Comparison of ENCODE assay signal across 8 mouse cellular contexts in genomic region chr1:59764407-59764971, GRCm38 (mm10). TPM values are rescaled to one million over a fixed set of nuclear protein-coding genes. Genes with fewer than 3 reads are reported as not detected.
DNase-seq lines count a peak whose midpoint lies in the region; ATAC-seq and TF ChIP-seq lines count a peak whose summit lies in the region.

No protein-coding gene starts in this region.

- ATAC-seq in heart, embryonic 11.5 days (replicated peaks; ENCODE audit: insufficient number of reproducible peaks, low FRiP score, low TSS enrichment): no peak
- no peak for ATAC-seq in kidney, postnatal 0 days (replicated peaks; ENCODE audit: low FRiP score, low read depth)
- no peak for ATAC-seq in liver, embryonic 12.5 days
- ATAC-seq in stomach, embryonic 16.5 days (ENCODE audit: insufficient read depth, low FRiP score): peak; percentile 30; the same call in 1 of the 2 replicates

- peak; percentile 75 for DNase-seq in 3T3-L1 (ENCODE audit: low read depth, low spot score)
- peak; percentile 56 to 66 for DNase-seq in adrenal gland, postnatal 36 days
- DNase-seq in kidney, postnatal 0 days (ENCODE audit: low spot score): peak; percentile 67
- DNase-seq in naive thymus-derived CD4-positive, alpha-beta T cell, adult 2 months (ENCODE audit: low read depth): peak; percentile 52

- peak overlapping the region; percentile 58 for H3K27ac ChIP-seq in embryonic fibroblast, embryonic 13.5 days (ENCODE audit: insufficient read depth, low read length)
- H3K27ac ChIP-seq in heart, embryonic 11.5 days (ENCODE audit: low read depth, low read length): peak overlapping the region; percentile 91
- peak overlapping the region; percentile 99 for H3K27ac ChIP-seq in kidney, postnatal 0 days
- H3K27ac ChIP-seq in liver, embryonic 12.5 days: peak overlapping the region; percentile 83
- peak overlapping the region; percentile 99 for H3K27ac ChIP-seq in stomach, embryonic 16.5 days (ENCODE audit: low read length)

- TF ChIP-seq POLR2A in embryonic fibroblast, embryonic 13.5 days (IDR thresholded peaks at IDR 0.05; ENCODE audit: low read depth, low read length): 0 out of 2 replicates have a peak, but pooled peaks have one; percentile 16

- H3K4me1 ChIP-seq in embryonic fibroblast, embryonic 13.5 days (ENCODE audit: control insufficient read depth, insufficient read depth, low read length): no peaks in the 10 kb centered on the region
- H3K4me1 ChIP-seq in heart, embryonic 11.5 days (ENCODE audit: control insufficient read depth, insufficient read depth, low read length): no peaks in the 10 kb centered on the region
- H3K4me1 ChIP-seq in kidney, postnatal 0 days (replicated peaks; ENCODE audit: insufficient read depth, low read length): 0 out of 2 replicates have a peak, but pooled peaks cover 3% of the 10 kb centered on the region
- H3K4me1 ChIP-seq in liver, embryonic 12.5 days: peaks cover 27% of the 10 kb centered on the region
- H3K4me1 ChIP-seq in stomach, embryonic 16.5 days (ENCODE audit: control insufficient read depth, insufficient read depth, low read length): peaks cover 9% of the 10 kb centered on the region; the same call in 1 of the 2 replicates

- H3K9ac ChIP-seq in heart, embryonic 11.5 days (ENCODE audit: low read depth, low read length): peak overlapping the region; percentile 86
- peak overlapping the region; percentile 93 for H3K9ac ChIP-seq in kidney, postnatal 0 days (ENCODE audit: low read depth, low read length)
- H3K9ac ChIP-seq in liver, embryonic 12.5 days: peak overlapping the region; percentile 92
- H3K9ac ChIP-seq in stomach, embryonic 16.5 days (ENCODE audit: low read length): peak overlapping the region; percentile 95

- 0 out of 2 replicates have a peak, but pooled peaks cover 4% of the 10 kb centered on the region for H3K36me3 ChIP-seq in heart, embryonic 11.5 days (ENCODE audit: control insufficient read depth, insufficient read depth, low read length)
- H3K36me3 ChIP-seq in kidney, postnatal 0 days (ENCODE audit: insufficient read depth, low read length): no peaks in the 10 kb centered on the region
- H3K36me3 ChIP-seq in liver, embryonic 12.5 days: no peaks in the 10 kb centered on the region
- H3K36me3 ChIP-seq in stomach, embryonic 16.5 days (ENCODE audit: control insufficient read depth, insufficient read depth, low read length): no peaks in the 10 kb centered on the region

- H3K27me3 ChIP-seq in heart, embryonic 11.5 days (ENCODE audit: control insufficient read depth, insufficient read depth, low read length): no peaks in the 10 kb centered on the region
- no peaks in the 10 kb centered on the region for H3K27me3 ChIP-seq in kidney, postnatal 0 days (ENCODE audit: insufficient read depth, low read length)
- H3K27me3 ChIP-seq in liver, embryonic 12.5 days (replicated peaks): no peaks in the 10 kb centered on the region
- H3K27me3 ChIP-seq in stomach, embryonic 16.5 days (ENCODE audit: control insufficient read depth, insufficient read depth, low read length): no peaks in the 10 kb centered on the region

- H3K9me3 ChIP-seq in heart, embryonic 11.5 days (replicated peaks; ENCODE audit: control insufficient read depth, low read length): no peaks in the 10 kb centered on the region
- H3K9me3 ChIP-seq in kidney, postnatal 0 days (replicated peaks; ENCODE audit: low read length): no peaks in the 10 kb centered on the region
- no peaks in the 10 kb centered on the region for H3K9me3 ChIP-seq in liver, embryonic 12.5 days (replicated peaks)
- no peaks in the 10 kb centered on the region for H3K9me3 ChIP-seq in stomach, embryonic 16.5 days (replicated peaks; ENCODE audit: control insufficient read depth, low read length)

- peak overlapping the region; percentile 95 for H3K4me3 ChIP-seq in embryonic fibroblast, embryonic 13.5 days (ENCODE audit: insufficient read depth, low read length)
- H3K4me3 ChIP-seq in heart, embryonic 11.5 days (ENCODE audit: low read depth, low read length): peak overlapping the region; percentile 66
- peak overlapping the region; percentile 94 for H3K4me3 ChIP-seq in kidney, postnatal 0 days (replicated peaks; ENCODE audit: low read depth, low read length)
- peak overlapping the region; percentile 89 for H3K4me3 ChIP-seq in liver, embryonic 12.5 days
- peak overlapping the region; percentile 78 for H3K4me3 ChIP-seq in stomach, embryonic 16.5 days (replicated peaks; ENCODE audit: low read length)

- under 1% methylated on average over 27 of the region's 27 CpGs for WGBS in heart, embryonic 11.5 days (ENCODE audit: insufficient replicate concordance)
- WGBS in kidney, postnatal 0 days: 0% methylated on average over 27 of the region's 27 CpGs
- WGBS in liver, embryonic 12.5 days (ENCODE audit: insufficient replicate concordance): under 1% methylated on average over 27 of the region's 27 CpGs
- WGBS in stomach, embryonic 16.5 days: under 1% methylated on average over 27 of the region's 27 CpGs

- no peak for TF ChIP-seq CTCF in embryonic fibroblast, embryonic 13.5 days (IDR thresholded peaks at IDR 0.05; ENCODE audit: borderline replicate concordance, insufficient read depth, low read length)
- TF ChIP-seq CTCF in kidney, postnatal 0 days (IDR thresholded peaks at IDR 0.05; ENCODE audit: low read depth): peak; percentile 32; the same call in 1 of the 2 replicates

- H3K4me2 ChIP-seq in heart, embryonic 11.5 days: peak overlapping the region; percentile 92
- peak overlapping the region; percentile 88 for H3K4me2 ChIP-seq in kidney, postnatal 0 days (ENCODE audit: low read length)
- H3K4me2 ChIP-seq in liver, embryonic 12.5 days: peak overlapping the region; percentile 100
- H3K4me2 ChIP-seq in stomach, embryonic 16.5 days (ENCODE audit: low read depth, low read length): peak overlapping the region; percentile 90

RNA-seq across cellular contexts. Expression of gene Bmpr2, which starts 1.3 kb away (rescaled TPM):
- 10 to 100 TPM; 73.4 to 78.1 TPM for total RNA-seq in adrenal gland, postnatal 36 days (2021)
- 60.4 and 60.8 TPM in 2 replicates for polyA plus RNA-seq in embryonic fibroblast, embryonic 13.5 days (2011; ENCODE audit: insufficient read length, low read depth, missing spikeins)
- 12.0 and 12.7 TPM in 2 replicates for polyA plus RNA-seq in heart, embryonic 11.5 days (2014; fragmentation: Nextera tagmentation; extraction: Ambion mirVana)
- polyA plus RNA-seq in kidney, postnatal 0 days (2015; fragmentation: Nextera tagmentation; extraction: Ambion mirVana): 9.3 and 9.8 TPM in 2 replicates
- polyA plus RNA-seq in liver, embryonic 12.5 days (2016; fragmentation: Nextera tagmentation; extraction: Ambion mirVana): 1.5 and 1.8 TPM in 2 replicates
- 7.1 and 7.9 TPM in 2 replicates for polyA plus RNA-seq in stomach, embryonic 16.5 days (2015; fragmentation: Nextera tagmentation; extraction: Ambion mirVana)
